Mouse (Mus musculus): ENCODE measurements around the gene Tef.

DNA sequence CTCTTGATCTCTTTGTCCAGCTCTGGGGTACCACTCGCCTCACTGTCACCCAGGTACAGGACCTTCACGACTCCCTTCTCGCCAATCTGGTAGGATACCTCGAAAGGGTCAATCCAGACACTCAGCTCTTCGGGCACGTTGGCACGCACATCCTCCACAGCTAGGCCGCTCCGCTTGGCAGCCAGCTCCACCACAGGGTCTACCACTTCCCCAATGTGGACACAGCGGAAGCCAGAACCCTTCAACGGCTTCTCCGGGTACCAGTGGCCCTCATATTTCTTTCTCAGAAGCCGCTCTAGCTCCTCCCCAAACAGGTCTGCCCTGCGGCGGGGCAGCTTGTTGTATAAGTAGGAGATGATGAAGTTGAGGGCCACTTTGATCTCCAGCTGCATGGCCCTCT, 49.2 kb downstream of the Tef start:
- TF ChIP-seq EP300 (IDR thresholded peaks at IDR 0.05) (no peak), CTCF (IDR thresholded peaks at IDR 0.05) (no peak)

All from lung, postnatal 0 days (tissue).